Mouse (Mus musculus) stomach, embryonic 14.5 days (tissue): Measurements from ENCODE around the gene Ubac2. TPM values are rescaled to one million over a fixed set of nuclear protein-coding genes. Genes with fewer than 3 reads are reported as not detected.
A peak's percentile ranks its signal among the peaks of the same experiment; 100 is the strongest.

Source experiments
- ATAC-seq: fragments of 200-750 bp; cut with Nextera tagmentation; 2 replicates; pipeline ENCODE4 v1.8.0; 2017; ENCODE audit warnings: low read depth, moderate TSS enrichment; ENCODE audit not compliant: insufficient number of reproducible peaks, insufficient read depth, low FRiP score
- H3K27ac ChIP-seq: fragments of 300-500 bp; sonication (generic); 2 replicates; pipeline ENCODE4 v1.5.1; 2014; ENCODE audit warnings: mild to moderate bottlenecking, low read length, moderate library complexity, mixed read lengths
- H3K27me3 ChIP-seq: fragments of 300-500 bp; sonication (generic); 2 replicates; pipeline ENCODE4 v1.6.1; 2014; ENCODE audit warnings: low read length, control low read depth, mixed read lengths; ENCODE audit not compliant: control insufficient read depth, insufficient read depth
- H3K36me3 ChIP-seq: fragments of 300-500 bp; sonication (generic); 2 replicates; pipeline ENCODE4 v1.6.1; 2014; ENCODE audit warnings: mild to moderate bottlenecking, control low read depth, low read length, moderate library complexity, mixed read lengths; ENCODE audit not compliant: control insufficient read depth, insufficient read depth
- H3K4me1 ChIP-seq: fragments of 300-500 bp; sonication (generic); 2 replicates; pipeline ENCODE4 v1.6.1; 2014; ENCODE audit warnings: low read length, control low read depth, mixed read lengths; ENCODE audit not compliant: control insufficient read depth, insufficient read depth
- H3K4me2 ChIP-seq: fragments of 300-500 bp; sonication (generic); replicated peaks from 2 replicates; pipeline ENCODE4 v1.6.1; 2014; ENCODE audit warnings: low read depth, low read length, control low read depth
- H3K4me3 ChIP-seq: fragments of 300-500 bp; sonication (generic); 2 replicates; pipeline ENCODE4 v1.5.1; 2014; ENCODE audit warnings: low read depth, low read length, control low read depth
- H3K9ac ChIP-seq: fragments of 300-500 bp; sonication (generic); replicated peaks from 2 replicates; pipeline ENCODE4 v1.6.1; 2014; ENCODE audit warnings: low read depth, mild to moderate bottlenecking, control low read depth, low read length, moderate library complexity, mixed read lengths
- H3K9me3 ChIP-seq: fragments of 300-500 bp; sonication (generic); 2 replicates; pipeline ENCODE4 v1.6.1; 2016; ENCODE audit warnings: low read depth, low read length, control low read depth; ENCODE audit not compliant: control insufficient read depth
- WGBS: fragments of 180-500 bp; shearing (Covaris S2); extraction: QIAGEN DNeasy Blood & Tissue Kit; methylation state at CpG from one replicate; pipeline ENCODE4 v1.1.7; 2014; 5-methylcytosine and 5-hydroxymethylcytosine counted together
- polyA plus RNA-seq: library from polyadenylated mRNA; unstranded; fragments of >200 nt; fragmentation: Nextera tagmentation; extraction: Ambion mirVana; gene quantifications from 2 replicates; pipeline ENCODE4 v1.2.1, GENCODE M21; 2014

Ubac2 gene
- polyA plus RNA-seq, 1 experiment from 2014 or later, result 67.7 TPM

DNA sequence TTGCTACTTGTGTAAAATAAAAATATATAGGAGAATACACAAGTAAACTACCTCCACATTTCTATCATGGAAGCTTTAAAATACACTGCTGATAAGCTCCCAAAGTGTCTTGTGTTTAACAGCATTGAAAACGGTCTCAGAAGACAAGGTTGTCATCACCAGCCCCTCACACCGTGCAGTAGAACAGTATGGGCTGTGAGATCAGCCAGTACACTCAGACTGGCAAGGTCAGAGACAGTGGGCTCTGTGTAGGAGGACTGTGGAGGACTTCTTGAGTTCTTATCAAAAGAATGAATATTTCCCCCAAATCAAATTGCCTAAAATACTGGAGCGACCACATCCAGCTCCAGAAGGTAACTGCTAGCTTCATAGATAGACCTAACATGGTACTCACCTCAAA, 61.2 kb downstream of the Ubac2 start:
- ATAC-seq, result no peak
- Histone ChIP-seq H3K27ac (no peak overlapping the region), H3K9me3 (no peaks in the 10 kb centered on the region), H3K9ac (no peak overlapping the region), H3K4me2 (no peak overlapping the region), H3K4me3 (no peak overlapping the region), H3K36me3 (no peaks in the 10 kb centered on the region), H3K4me1 (no peaks in the 10 kb centered on the region), H3K27me3 (no peaks in the 10 kb centered on the region)
- WGBS, result 93% methylated on average over 3 of the region's 3 CpGs

DNA sequence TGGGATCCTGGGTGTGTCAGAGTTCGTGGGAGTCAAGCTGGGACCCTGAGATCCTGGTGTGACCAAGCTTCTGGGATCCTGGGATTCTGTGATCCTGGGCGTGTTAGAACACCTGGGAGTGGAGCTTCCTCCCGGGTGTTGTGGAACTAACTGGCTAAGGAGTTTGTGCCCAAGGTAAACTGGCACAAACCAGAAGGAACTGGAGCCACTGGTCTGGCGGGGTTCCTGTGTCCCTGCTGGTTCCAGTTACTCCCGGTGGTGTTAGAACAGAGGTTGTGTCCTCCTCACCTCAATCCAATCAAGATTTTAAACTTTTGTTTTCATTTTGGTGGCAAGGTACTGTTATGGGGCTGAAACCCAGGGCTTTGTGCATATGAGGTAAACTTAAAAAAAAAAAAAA, 67.7 kb downstream of the Ubac2 start:
- Histone ChIP-seq H3K27me3 (no peaks in the 10 kb centered on the region), H3K4me3 (no peak overlapping the region), H3K4me2 (no peak overlapping the region), H3K27ac (no peak overlapping the region), H3K9me3 (no peaks in the 10 kb centered on the region), H3K36me3 (no peaks in the 10 kb centered on the region), H3K9ac (no peak overlapping the region), H3K4me1 (no peaks in the 10 kb centered on the region)
- ATAC-seq, result no peak
- WGBS, result 76% methylated on average over 5 of the region's 5 CpGs

DNA sequence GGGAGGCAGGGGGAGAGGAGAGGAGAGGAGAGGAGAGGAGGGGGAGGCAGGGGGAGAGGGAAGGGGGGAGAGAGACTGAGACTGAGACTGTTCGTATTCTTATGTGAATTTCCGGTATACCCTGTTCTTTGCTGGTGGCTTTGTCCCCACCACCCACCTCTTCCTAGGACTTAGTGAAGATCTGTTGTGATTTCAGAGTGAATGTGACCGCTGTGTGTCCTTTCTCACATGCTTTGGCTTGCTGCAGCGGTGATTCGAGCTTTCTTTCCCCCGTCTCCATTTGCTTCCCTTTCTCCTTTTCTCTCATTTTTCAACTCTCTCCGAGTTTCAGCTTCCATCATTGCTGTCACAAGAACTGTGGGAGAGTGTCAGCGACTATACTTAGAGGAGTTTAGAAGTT, 68.3 kb downstream of the Ubac2 start:
- WGBS, result 28% methylated on average over 8 of the region's 8 CpGs
- no peaks in the 10 kb centered on the region for H3K9me3 ChIP-seq
- no peaks in the 10 kb centered on the region for H3K27me3 ChIP-seq
- ATAC-seq, result no peak
- no peak overlapping the region for H3K4me2 ChIP-seq
- no peak overlapping the region for H3K9ac ChIP-seq
- no peaks in the 10 kb centered on the region for H3K4me1 ChIP-seq
- H3K36me3 ChIP-seq, result no peaks in the 10 kb centered on the region
- H3K4me3 ChIP-seq, result no peak overlapping the region
- peak overlapping the region; percentile 77; the same call in 1 of the 2 replicates for H3K27ac ChIP-seq

DNA sequence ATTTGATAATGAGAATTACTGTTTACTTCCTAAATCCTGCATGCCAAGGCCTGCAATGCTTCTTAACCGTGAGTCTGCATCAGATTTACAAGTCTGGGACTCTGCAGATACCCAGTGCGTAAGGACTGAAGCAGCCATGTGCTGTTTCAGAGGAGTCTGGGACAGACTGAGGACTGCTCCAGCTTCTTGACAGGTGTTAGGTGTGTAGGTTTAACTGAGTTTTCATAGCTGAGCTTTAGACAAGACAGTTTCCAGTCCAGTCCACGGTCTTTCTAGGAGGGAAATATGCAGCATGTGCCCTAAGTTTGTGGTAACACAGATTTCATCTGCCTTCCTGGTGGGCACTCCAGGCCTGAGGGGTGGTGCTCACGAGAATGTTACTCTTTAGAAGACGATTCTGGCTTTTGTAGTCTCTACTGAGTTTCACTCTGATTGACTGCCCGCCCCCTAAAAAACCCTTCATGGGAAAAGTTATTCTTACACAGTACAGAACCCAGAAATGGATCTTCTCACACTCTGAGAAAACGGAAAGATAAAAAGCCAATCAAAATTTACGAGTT, 68.9 kb downstream of the Ubac2 start:
- Histone ChIP-seq H3K9me3 (no peaks in the 10 kb centered on the region), H3K36me3 (no peaks in the 10 kb centered on the region), H3K27ac (peak overlapping the region; percentile 77; the same call in 1 of the 2 replicates), H3K9ac (no peak overlapping the region), H3K4me2 (no peak overlapping the region), H3K27me3 (no peaks in the 10 kb centered on the region), H3K4me3 (no peak overlapping the region), H3K4me1 (no peaks in the 10 kb centered on the region)
- 53% methylated on average over 8 of the region's 8 CpGs for WGBS
- ATAC-seq, result no peak

DNA sequence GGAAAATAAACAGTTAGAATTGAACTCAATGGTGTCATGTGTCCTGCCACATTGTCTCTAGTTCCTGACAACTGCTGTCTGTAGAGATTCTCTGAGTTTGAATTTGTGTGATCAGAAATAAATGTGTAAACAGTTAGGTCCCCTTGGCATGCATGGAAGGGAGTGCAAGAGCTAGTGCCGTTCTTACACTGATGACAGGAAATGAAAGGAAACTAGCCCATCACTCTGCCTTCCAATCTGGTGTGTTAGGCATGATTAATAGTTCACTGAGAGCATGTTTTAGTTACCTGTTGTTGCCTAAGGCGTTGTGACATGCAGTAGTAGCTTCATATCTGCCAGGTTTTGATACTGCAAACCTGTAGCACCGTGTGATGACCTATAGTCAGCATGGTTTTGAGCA, 69.5 kb downstream of the Ubac2 start:
- no peak overlapping the region for H3K27ac ChIP-seq

DNA sequence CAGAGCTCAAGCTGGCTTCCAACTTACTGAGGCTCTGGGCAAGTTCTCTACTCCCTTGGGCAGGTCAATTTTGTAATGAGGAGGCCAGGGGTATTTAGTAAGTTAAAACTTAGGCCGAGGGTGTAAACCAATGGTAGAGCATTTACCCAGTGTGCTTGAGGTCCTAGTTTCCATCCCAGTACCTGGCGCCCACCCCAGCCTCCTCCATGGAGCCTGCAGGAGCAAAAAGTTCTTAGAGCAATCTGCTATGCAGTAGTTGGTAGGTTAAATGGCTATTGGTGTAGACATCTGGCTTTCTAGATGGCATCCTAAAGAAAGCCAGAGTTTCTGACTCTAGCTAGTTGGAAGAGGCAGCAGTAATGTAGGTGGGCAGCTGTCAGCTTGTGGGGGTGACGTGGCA, 71.0 kb downstream of the Ubac2 start:
- no peaks in the 10 kb centered on the region for H3K36me3 ChIP-seq
- no peaks in the 10 kb centered on the region for H3K9me3 ChIP-seq
- H3K4me1 ChIP-seq, result no peaks in the 10 kb centered on the region
- H3K27ac ChIP-seq, result no peak overlapping the region
- H3K4me3 ChIP-seq, result no peak overlapping the region
- 92% methylated on average over 3 of the region's 3 CpGs for WGBS
- H3K9ac ChIP-seq, result no peak overlapping the region
- H3K4me2 ChIP-seq, result no peak overlapping the region
- H3K27me3 ChIP-seq, result no peaks in the 10 kb centered on the region
- no peak for ATAC-seq

More for the DNA sequence above, 69.5 kb downstream of the Ubac2 start:
- no peaks in the 10 kb centered on the region for H3K4me1 ChIP-seq
- no peaks in the 10 kb centered on the region for H3K36me3 ChIP-seq
- H3K9ac ChIP-seq, result no peak overlapping the region
- ATAC-seq, result no peak
- H3K4me2 ChIP-seq, result no peak overlapping the region
- H3K9me3 ChIP-seq, result no peaks in the 10 kb centered on the region
- no peaks in the 10 kb centered on the region for H3K27me3 ChIP-seq
- 76% methylated on average over 3 of the region's 3 CpGs for WGBS
- no peak overlapping the region for H3K4me3 ChIP-seq

DNA sequence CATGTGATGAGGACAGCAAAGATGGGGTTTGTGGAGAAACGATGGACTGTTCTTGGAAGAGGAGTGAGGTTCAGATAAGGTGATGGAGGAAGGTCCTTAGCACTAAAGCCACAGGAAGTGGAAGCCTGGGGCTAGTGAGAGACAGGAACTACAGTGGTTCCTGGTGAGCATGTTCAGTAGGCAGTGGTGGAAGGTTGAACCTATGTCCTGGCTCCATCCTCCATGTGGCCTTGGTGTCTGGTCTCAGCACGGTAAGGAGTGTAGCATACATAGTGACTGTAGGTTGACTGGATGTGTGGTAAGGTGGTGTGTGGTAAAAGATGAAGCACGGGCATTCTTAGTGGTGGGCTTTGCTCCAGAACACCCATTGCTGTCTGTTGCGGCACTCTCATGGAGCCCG, 71.5 kb downstream of the Ubac2 start:
- no peak for ATAC-seq
- Histone ChIP-seq H3K4me1 (no peaks in the 10 kb centered on the region), H3K27me3 (no peaks in the 10 kb centered on the region), H3K9ac (no peak overlapping the region), H3K27ac (no peak overlapping the region), H3K4me2 (no peak overlapping the region), H3K4me3 (no peak overlapping the region), H3K9me3 (no peaks in the 10 kb centered on the region), H3K36me3 (no peaks in the 10 kb centered on the region)
- WGBS, result 94% methylated on average over 5 of the region's 5 CpGs

DNA sequence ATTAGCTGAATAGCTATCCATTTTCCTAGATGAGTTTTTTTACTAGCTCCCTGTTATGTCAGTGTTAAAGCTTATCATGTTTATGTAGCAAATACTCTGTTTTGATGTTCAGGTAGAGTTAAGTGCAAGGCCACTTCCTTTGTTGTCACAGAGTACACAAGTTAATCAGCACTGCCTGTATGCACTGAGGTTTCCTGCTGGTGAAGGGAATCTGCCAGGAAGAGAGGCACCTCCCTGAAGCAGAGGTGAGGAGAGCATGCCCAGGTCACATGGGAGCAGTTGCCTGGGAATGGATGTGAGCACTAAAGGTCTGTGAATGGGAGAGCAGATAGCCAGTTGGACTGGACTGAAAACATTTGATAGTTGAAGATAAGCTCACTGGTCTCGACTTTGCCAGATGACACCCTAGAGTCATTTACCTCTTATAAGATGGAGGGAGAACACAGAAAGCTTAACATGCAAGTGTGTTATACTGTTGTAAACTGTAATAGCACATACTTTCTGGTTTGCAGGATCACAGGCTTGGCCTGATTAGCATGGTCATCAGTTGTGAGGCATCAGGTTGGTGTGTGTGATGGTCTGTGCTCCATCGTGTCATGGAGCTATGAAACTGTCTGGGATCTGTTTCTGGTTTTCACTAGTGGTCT, 73.1 kb downstream of the Ubac2 start:
- H3K9ac ChIP-seq, result no peak overlapping the region
- H3K27ac ChIP-seq, result no peak overlapping the region
- H3K4me1 ChIP-seq, result no peaks in the 10 kb centered on the region
- no peaks in the 10 kb centered on the region for H3K27me3 ChIP-seq
- H3K36me3 ChIP-seq, result no peaks in the 10 kb centered on the region
- no peaks in the 10 kb centered on the region for H3K9me3 ChIP-seq
- H3K4me2 ChIP-seq, result no peak overlapping the region
- H3K4me3 ChIP-seq, result no peak overlapping the region
- WGBS, result 69% methylated on average over 2 of the region's 2 CpGs
- ATAC-seq, result peak; percentile 56; the same call in 1 of the 2 replicates

DNA sequence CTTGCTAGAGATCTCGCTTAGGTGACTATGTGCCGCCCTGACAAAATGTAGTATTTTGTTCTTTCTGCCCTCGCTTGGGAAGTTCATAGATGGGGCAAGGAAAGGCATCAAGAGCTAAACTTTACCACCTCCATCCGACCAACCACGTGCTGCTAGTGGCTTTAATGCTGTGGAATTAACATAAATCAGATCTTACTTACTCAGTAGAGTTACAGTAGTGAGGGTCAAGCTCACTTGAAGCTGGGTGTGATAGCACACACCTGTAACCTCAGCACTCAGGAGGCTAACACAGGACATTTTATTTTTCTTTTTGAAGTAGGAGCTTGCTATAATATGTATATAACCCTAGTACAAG, 73.6 kb downstream of the Ubac2 start:
- Histone ChIP-seq H3K4me3 (no peak overlapping the region), H3K36me3 (no peaks in the 10 kb centered on the region), H3K27me3 (no peaks in the 10 kb centered on the region), H3K27ac (no peak overlapping the region), H3K9me3 (no peaks in the 10 kb centered on the region), H3K9ac (no peak overlapping the region), H3K4me1 (no peaks in the 10 kb centered on the region), H3K4me2 (no peak overlapping the region)
- ATAC-seq, result no peak
- 76% methylated on average over 5 of the region's 5 CpGs for WGBS
